Mouse (Mus musculus) c-Kit-negative CD71-positive TER-119-positive erythroid progenitor cells, embryonic 14.5 days (primary cell): ENCODE data around the gene Gm8677.
"Not testable (repeated sequence)": the region's sequence is repeated elsewhere in the genome, so short reads cannot be mapped to it uniquely, and the experiment has no call there.

Source experiments
- DNase-seq: peaks from one replicate; pipeline ENCODE4 v3.0.0-alpha.2; 2013; ENCODE audit warnings: low read depth, low spot score

The Gm8677 gene

GRCm38 (mm10) chr7:22534787-22535186 is at the start of gene Gm8677:
Gm8677 (minus strand) TSS chr7:22534887.
- DNase-seq, result not testable (repeated sequence)

GRCm38 (mm10) chr7:22565243-22565642 is 30.6 kb upstream of the Gm8677 start, which contains the start of gene Gm4201:
Gm4201 (minus strand) TSS chr7:22565343.
- not testable (repeated sequence) for DNase-seq

- DNase-seq, result not testable (repeated sequence)
Measured at GRCm38 (mm10) chr7:22522667-22523066, 12.0 kb downstream of the Gm8677 start, which contains the start of gene Vmn1r152. Vmn1r152 (plus strand) TSS chr7:22522967.

GRCm38 (mm10) chr7:22499578-22499977 is 35.1 kb downstream of the Gm8677 start, which contains the start of gene Vmn1r151:
Vmn1r151 (minus strand) TSS chr7:22499678.
- not testable (repeated sequence) for DNase-seq
